Mouse (Mus musculus): ENCODE measurements at regions not wholly inside any gene's neighbourhood (a gene's known extent, or its start where the extent isn't known, plus 50 kb on each side); places are given as distances from the start of the nearest gene placed in this dataset.

- no peak overlapping the region for H3K4me2 ChIP-seq (ENCODE audit: low read length)
Observed at GRCm38 (mm10) chr4:148753849-148754248, 50.4 kb upstream of the Casz1 start.

More at GRCm38 (mm10) chr4:148753849-148754248, 50.4 kb upstream of the Casz1 start:
- 86% methylated on average over 8 of the region's 8 CpGs for WGBS
- Histone ChIP-seq H3K4me1 (ENCODE audit: control insufficient read depth, insufficient read depth, low read length) (no peaks in the 10 kb centered on the region), H3K9me3 (ENCODE audit: control insufficient read depth, low read length) (no peaks in the 10 kb centered on the region), H3K4me3 (replicated peaks; ENCODE audit: low read depth, low read length) (no peak overlapping the region), H3K27me3 (ENCODE audit: control insufficient read depth, insufficient read depth, low read length) (no peaks in the 10 kb centered on the region), H3K9ac (replicated peaks; ENCODE audit: low read length) (no peak overlapping the region), H3K27ac (replicated peaks; ENCODE audit: low read depth, low read length) (no peak overlapping the region), H3K36me3 (ENCODE audit: control insufficient read depth, insufficient read depth, low read length) (no peaks in the 10 kb centered on the region)
- ATAC-seq (ENCODE audit: low FRiP score, low TSS enrichment) = no peak
- no peak for DNase-seq
